Mouse (Mus musculus): Measurements from ENCODE around the gene Hoxd9. TPM values are rescaled to one million over a fixed set of nuclear protein-coding genes. Genes with fewer than 3 reads are reported as not detected.
A peak's percentile ranks its signal among the peaks of the same experiment; 100 is the strongest.

The Hoxd9 gene
- polyA plus RNA-seq, 1 experiment from 2014 or later = 0.41 TPM

- no peak overlapping the region for H3K4me2 ChIP-seq (replicated peaks; ENCODE audit: low read depth, low read length)
- WGBS = 19% methylated on average over 11 of the region's 11 CpGs
- no peak for ATAC-seq (ENCODE audit: insufficient number of reproducible peaks, insufficient read depth, low FRiP score, low read depth)
- no peaks in the 10 kb centered on the region for H3K36me3 ChIP-seq (ENCODE audit: control insufficient read depth, insufficient read depth, low read length)
- H3K27me3 ChIP-seq (ENCODE audit: control insufficient read depth, insufficient read depth, low read length) = peaks cover 89% of the 10 kb centered on the region
- H3K27ac ChIP-seq (ENCODE audit: low read length) = no peak overlapping the region
- H3K9ac ChIP-seq (replicated peaks; ENCODE audit: low read depth, low read length) = no peak overlapping the region
- H3K9me3 ChIP-seq (ENCODE audit: control insufficient read depth, low read depth, low read length) = no peaks in the 10 kb centered on the region
- peak overlapping the region; percentile 19; the same call in 1 of the 2 replicates for H3K4me3 ChIP-seq (ENCODE audit: low read depth, low read length)
- H3K4me1 ChIP-seq (ENCODE audit: control insufficient read depth, insufficient read depth, low read length) = 0 out of 2 replicates have a peak, but pooled peaks cover 2% of the 10 kb centered on the region
Observed at GRCm38 (mm10) chr2:74747661-74748141, 50.2 kb downstream of the Hoxd9 start.

- Histone ChIP-seq H3K9ac (replicated peaks; ENCODE audit: low read depth, low read length) (no peak overlapping the region), H3K27ac (ENCODE audit: low read length) (no peak overlapping the region), H3K4me1 (ENCODE audit: control insufficient read depth, insufficient read depth, low read length) (peaks cover 10% of the 10 kb centered on the region; the same call in 1 of the 2 replicates), H3K4me3 (ENCODE audit: low read depth, low read length) (peak overlapping the region; percentile 19; the same call in 1 of the 2 replicates), H3K4me2 (replicated peaks; ENCODE audit: low read depth, low read length) (no peak overlapping the region), H3K9me3 (ENCODE audit: control insufficient read depth, low read depth, low read length) (no peaks in the 10 kb centered on the region), H3K27me3 (ENCODE audit: control insufficient read depth, insufficient read depth, low read length) (peaks cover 88% of the 10 kb centered on the region), H3K36me3 (ENCODE audit: control insufficient read depth, insufficient read depth, low read length) (no peaks in the 10 kb centered on the region)
- ATAC-seq (ENCODE audit: insufficient number of reproducible peaks, insufficient read depth, low FRiP score, low read depth) = no peak
- 19% methylated on average over 9 of the region's 9 CpGs for WGBS
Observed at GRCm38 (mm10) chr2:74748436-74748995, 51.0 kb downstream of the Hoxd9 start.

GRCm38 (mm10) chr2:74749337-74750121, 52.0 kb downstream of the Hoxd9 start:
- no peaks in the 10 kb centered on the region for H3K9me3 ChIP-seq (ENCODE audit: control insufficient read depth, low read depth, low read length)
- H3K36me3 ChIP-seq (ENCODE audit: control insufficient read depth, insufficient read depth, low read length) = no peaks in the 10 kb centered on the region
- WGBS = 1% methylated on average over 47 of the region's 47 CpGs
- H3K27ac ChIP-seq (ENCODE audit: low read length) = peak overlapping the region; percentile 16; the same call in 1 of the 2 replicates
- peak overlapping the region; percentile 17 for H3K4me3 ChIP-seq (ENCODE audit: low read depth, low read length)
- no peak overlapping the region for H3K9ac ChIP-seq (replicated peaks; ENCODE audit: low read depth, low read length)
- peak overlapping the region; percentile 37 for H3K4me2 ChIP-seq (replicated peaks; ENCODE audit: low read depth, low read length)
- peak; percentile 25; the same call in 1 of the 2 replicates for ATAC-seq (ENCODE audit: insufficient number of reproducible peaks, insufficient read depth, low FRiP score, low read depth)
- peaks cover 85% of the 10 kb centered on the region for H3K27me3 ChIP-seq (ENCODE audit: control insufficient read depth, insufficient read depth, low read length)
- H3K4me1 ChIP-seq (ENCODE audit: control insufficient read depth, insufficient read depth, low read length) = peaks cover 10% of the 10 kb centered on the region; the same call in 1 of the 2 replicates

MicroRNA genes within 50 kb of the gene (microRNA counts, 519-probe panel; counts per million panel counts)
- microRNA mmu-miR-10b = 2,836 counts per million, percentile 49 among the panel's probes with 10 or more counts

Small RNA genes lying within 50 kb of the gene (microRNA-seq; reads per million reads assigned to microRNA genes)
- gene Gm44463 (not detected), gene Mir10b (4,100 reads per million, percentile 86 among the genes with 10 or more reads in this experiment)

Other genes with a start within 250 kb of the Hoxd9 start
- 28.2 and 28.9 TPM in 2 replicates for gene Lnpk, start 118.3 kb upstream of the Hoxd9 start, polyA plus RNA-seq (2014; fragmentation: Nextera tagmentation; extraction: Ambion mirVana)
- not detected in 2 replicates for gene Evx2, start 38.2 kb upstream of the Hoxd9 start, polyA plus RNA-seq (2014; fragmentation: Nextera tagmentation; extraction: Ambion mirVana)
- not detected in 2 replicates for gene Hoxd13, start 29.4 kb upstream of the Hoxd9 start, polyA plus RNA-seq (2014; fragmentation: Nextera tagmentation; extraction: Ambion mirVana)
- not detected in 2 replicates for gene Hoxd12, start 22.7 kb upstream of the Hoxd9 start, polyA plus RNA-seq (2014; fragmentation: Nextera tagmentation; extraction: Ambion mirVana)
- gene Hoxd11, start 18.2 kb upstream of the Hoxd9 start, polyA plus RNA-seq (2014; fragmentation: Nextera tagmentation; extraction: Ambion mirVana) = not detected in 2 replicates
- gene Hoxd10, start 5.8 kb upstream of the Hoxd9 start, polyA plus RNA-seq (2014; fragmentation: Nextera tagmentation; extraction: Ambion mirVana) = 0.14 TPM in 1 of 2 replicates, not detected in the other
- 2.6 and 2.9 TPM in 2 replicates for gene Hoxd8, start 6.9 kb downstream of the Hoxd9 start, polyA plus RNA-seq (2014; fragmentation: Nextera tagmentation; extraction: Ambion mirVana)
- gene Hoxd3, start 14.2 kb downstream of the Hoxd9 start, polyA plus RNA-seq (2014; fragmentation: Nextera tagmentation; extraction: Ambion mirVana) = 14.5 and 16.2 TPM in 2 replicates
- gene Hoxd4, start 14.2 kb downstream of the Hoxd9 start, polyA plus RNA-seq (2014; fragmentation: Nextera tagmentation; extraction: Ambion mirVana) = 0.81 and 0.87 TPM in 2 replicates
- gene Gm28230, start 29.0 kb downstream of the Hoxd9 start, polyA plus RNA-seq (2014; fragmentation: Nextera tagmentation; extraction: Ambion mirVana) = 0.10 TPM in 1 of 2 replicates, not detected in the other
- 0.13 TPM in 1 of 2 replicates, not detected in the other for gene Hoxd1, start 65.3 kb downstream of the Hoxd9 start, polyA plus RNA-seq (2014; fragmentation: Nextera tagmentation; extraction: Ambion mirVana)
- gene Mtx2, start 128.1 kb downstream of the Hoxd9 start, polyA plus RNA-seq (2014; fragmentation: Nextera tagmentation; extraction: Ambion mirVana) = 117 and 120 TPM in 2 replicates

Measured in stomach, embryonic 14.5 days (tissue).